Mouse (Mus musculus): ENCODE data around the gene Lag3.
A peak's percentile ranks its signal among the peaks of the same experiment; 100 is the strongest.

Gene Lag3

DNA sequence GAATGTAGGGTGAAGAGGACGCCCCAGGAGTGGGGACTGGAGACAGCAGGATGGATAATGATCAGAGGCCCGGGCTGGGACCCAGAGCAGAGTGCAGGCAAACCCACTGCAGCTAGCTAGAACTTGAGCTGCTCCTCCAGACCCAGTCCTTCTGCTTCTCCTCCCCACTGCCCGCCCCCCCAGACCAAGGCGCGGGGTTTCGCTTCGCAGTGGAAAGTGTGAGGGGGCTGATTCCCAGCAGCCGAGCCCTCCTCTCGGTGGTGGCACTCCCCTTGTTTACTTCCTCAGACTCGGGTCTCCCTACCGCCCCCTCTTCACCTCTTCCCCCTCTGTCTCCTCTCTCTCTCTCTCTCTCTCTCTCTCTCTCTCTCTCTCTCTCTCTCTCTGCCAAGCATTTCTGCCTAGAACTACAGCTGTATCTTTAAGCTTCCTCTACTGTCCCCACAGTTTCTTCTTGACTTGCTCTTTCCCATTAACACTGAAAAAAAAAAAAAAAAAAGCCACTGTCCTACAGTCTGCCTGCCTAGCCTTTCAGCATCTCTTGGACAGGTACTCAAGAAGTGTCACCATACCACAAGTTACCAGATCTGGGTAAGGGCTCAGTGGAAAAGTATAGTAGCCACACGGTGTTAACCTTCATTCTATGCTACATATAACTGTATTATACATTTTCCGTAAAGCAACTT is at the start of gene Lag3:
Gene Lag3, minus strand, starts transcription at position 173 of the 686 bp plus-strand sequence.
- no peak for DNase-seq

DNA sequence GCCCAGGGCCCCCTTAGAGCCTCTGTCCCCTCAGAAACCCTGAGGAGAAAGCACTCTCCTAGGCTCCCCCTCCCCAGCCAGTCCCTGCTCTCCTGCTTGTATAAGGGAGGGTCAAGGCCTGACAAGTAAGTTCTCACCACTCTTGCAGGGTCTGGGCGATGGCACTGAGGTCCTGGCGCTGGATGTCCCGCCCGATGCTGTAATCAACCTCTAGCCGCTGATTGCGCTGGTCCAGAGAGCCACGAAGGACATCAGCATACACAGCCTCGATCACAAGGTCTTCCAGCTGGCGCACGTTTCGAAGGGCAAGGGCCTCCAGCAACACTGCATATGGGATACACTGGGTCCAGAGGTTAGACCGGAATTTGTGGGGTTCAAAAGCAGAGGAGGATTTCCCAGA is 49.5 kb upstream of the Lag3 start:
- no peak for DNase-seq

DNA sequence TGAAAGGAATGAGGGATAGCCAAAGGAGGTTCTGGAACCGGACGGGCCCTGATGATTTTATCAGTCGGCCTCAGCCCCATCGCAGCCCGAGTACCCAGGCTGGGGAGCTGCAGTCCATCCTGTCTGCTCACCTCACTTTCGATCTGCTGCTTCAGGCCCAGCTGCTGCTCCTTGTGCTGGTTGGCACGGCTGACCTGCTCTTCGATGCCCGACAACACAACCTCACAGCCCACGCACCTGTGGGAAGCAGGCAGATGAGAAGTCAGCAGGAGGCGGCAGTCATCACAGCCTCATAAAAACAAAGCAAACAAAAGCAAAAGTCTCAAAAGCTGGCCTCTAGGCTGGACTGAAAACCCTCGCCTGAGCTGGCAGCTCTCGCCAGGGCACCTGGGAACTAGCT is 48.5 kb upstream of the Lag3 start:
- no peak for DNase-seq

DNA sequence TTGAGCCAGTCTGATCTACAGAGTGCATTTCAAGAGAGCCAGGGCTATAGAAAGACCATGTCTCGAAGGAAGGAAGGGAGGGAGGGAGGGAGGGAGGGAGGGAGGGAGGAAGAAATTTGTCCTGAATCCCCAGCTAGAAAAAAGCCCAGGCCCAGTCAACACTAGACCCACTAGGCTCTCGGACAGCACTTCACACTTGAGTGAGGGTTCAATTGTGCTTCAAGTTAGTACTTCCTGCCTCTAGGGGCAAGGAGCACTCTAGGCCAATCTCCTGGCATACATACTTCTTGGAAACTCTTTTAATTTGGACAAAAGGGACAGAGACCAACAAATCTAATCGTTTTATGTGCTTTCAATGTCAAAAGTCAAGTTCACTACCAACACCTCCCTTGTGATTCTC is 46.6 kb upstream of the Lag3 start:
- no peak for DNase-seq

DNA sequence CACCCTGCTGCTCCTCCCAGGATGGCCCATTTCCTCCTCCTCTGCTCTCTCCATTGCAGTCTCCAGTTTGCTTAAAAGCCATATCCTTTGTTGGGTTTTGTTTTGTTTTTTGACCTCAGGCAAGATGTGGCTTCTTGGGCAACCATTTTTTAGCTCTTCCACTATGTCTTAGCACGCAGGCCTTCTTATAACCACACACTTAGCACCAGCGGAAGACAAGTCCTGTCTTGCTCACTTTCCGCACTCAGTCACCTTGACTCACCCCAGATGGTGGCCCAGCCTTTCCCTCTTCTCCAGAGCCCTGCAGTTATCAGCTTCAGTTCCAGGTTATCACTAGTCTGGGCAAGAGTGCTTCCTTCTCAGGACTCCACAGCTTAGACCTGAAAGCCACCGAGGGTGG is 43.7 kb upstream of the Lag3 start:
- no peak for DNase-seq

DNA sequence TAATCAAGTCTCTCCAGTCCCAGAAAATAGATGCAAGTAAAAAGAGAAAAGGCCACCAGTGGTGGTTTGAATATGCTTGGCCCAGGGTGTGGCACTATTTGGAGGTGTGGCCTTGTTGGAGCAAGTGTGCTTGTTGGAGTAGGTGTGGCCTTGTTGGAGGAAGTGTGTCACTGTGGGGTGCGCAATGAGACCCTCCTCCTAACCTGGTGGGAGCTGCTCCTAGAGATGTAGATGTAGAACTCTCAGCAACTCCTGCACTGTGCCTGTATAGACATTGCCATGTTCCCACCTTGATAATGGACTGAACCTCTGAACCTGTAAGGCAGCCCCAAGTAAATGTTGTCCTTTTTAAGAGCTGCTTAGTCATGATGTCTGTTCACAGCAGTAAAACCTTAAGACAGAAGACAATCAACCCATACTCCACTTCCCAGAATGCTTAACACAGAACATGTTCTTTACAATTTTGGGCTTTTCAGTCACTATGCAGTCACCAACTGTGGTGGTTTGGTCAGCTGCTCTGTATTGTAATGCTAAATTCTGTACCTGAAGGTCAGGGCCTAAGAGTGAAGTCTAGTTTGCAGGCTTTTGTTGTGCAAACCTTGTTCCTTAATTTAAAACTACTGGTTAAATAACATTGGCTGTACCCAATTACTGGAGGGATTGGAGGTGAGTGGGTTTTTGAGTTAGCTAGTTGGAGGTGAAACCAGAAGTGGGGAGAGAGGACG is 42.6 kb upstream of the Lag3 start:
- DNase-seq, result no peak

DNA sequence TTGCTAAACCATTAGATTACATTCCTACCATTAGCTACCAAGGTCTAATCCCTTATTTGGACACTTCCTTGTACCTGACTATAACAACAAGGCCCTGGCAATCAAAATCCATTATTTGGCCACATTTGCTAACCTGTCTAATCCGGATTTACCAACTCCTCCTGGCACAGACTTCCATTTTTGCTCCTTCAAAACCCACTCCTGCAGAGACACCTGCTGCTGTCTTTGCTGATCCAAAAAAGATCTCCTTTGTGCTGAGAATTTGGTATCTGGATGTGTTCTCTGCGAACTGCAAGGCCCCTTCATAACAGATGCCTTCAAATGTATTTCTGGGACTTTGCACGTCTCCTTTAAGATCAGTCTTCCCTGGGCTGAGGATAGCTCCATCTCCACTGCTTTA is 32.0 kb upstream of the Lag3 start:
- no peak for DNase-seq

DNA sequence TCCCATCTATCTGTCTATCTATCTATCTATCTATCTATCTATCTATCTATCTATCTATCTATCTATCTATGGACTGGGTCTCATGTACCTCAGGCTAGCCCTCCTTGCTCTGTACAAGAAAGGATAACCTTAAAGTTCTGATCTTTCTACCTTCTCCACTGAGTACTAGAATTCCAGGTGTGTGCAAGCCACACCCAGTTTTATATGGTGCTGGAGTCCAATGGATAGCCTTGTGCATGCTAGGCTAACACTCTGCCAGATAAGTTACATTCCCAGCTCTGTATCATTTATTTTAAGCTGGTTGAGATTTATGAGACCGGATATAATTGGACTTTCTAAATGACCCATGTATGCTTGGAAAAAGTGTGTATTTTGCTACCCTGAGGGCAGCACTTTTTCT is 30.2 kb upstream of the Lag3 start:
- no peak for DNase-seq

DNA sequence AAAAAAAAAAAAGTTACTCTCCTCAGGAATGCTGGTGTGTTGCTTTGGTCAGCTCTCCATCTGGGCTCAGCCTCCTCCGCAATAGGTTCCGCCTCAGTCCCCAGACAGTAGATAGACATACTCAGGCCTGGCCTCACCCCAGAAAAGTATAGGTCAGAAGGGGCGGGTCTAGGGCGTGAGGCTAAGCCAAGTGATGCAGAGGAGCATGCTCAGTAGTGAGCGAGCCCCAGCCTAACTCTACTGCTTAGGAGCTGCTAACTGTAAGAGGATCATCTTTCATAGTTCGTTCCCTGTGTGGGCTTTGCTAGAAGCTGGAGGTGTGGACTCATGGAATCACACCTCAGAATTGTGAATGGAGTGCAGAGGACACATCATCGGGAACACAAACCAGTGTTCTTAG is 27.0 kb upstream of the Lag3 start:
- no peak for DNase-seq

DNA sequence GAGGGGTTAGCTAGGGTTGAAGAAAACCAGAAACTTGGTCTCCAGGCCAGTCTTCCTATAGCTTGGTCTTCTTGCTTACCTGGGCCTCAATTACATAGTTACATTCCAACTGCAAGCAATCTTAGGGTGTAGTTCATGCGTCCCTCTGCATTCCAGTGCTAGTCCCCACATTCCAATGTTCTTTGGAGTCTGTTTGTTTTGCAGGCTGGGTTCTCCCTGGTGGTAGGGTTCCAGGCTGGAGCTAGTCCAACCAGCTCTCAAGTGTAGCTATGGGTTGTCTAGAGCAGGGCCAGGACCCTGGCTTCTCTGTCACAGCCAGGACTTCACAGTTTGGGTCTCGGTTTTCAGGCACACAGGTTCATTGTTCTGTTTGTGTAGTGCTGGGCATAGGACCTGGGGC is 26.0 kb upstream of the Lag3 start:
- no peak for DNase-seq

DNA sequence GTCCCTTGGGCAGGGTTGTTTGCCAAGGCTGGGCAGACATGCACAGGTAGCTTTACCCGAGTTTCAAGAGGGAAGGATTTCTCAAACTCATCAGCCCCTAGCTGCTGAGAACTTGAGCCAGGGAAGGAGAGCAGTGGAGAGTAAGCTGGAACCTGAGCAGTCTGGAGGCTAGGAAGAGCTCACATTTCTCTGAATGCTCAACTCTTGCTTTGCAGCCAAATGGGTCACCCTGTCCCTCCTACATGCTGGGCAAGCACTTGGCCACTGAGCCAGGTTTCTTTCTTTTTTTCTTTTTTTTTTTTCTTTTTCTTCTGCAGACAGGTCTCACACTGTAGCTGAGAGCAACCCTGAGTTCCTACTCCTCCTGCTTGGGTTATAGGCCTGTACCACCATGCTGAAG is 25.2 kb upstream of the Lag3 start:
- no peak for DNase-seq

DNA sequence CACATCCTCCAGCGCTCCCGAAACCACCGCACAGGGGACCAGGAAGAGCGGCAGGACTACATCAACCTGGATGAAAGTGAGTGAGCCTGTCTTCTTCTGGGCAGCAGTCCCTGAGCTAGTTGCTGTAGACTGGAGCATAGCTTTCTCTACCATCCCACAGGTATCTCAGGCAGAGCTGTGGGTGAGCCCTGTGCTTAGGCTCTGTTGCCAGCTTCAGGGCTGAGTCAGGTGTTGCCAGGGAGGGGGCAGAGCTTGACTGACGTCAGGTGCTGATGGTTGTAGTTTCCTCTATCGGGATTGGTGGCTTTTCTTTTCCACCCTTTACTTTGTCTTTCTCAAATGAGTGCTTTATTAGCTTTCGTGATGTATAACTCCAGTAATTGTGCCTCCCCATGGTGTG is 23.2 kb upstream of the Lag3 start:
- DNase-seq, result no peak

DNA sequence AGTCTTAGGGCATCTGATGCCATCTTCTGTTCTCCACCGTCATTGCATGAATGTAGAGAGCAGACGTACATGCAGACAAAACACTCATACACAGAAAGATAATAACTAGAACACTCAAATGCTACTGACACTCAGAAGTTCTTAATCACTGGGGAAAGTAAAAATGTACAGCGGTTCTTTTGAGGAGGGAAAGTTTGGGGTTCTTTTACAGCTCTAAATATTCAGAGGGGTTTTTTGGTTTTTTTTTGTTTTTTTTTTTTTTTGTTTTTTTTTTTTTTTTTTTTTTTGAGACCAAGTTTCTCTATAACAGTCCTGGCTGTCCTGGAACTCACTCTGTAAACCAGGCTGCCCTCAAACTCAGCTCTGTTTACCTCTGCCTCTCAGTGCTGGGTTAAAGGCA is 21.6 kb upstream of the Lag3 start:
- no peak for DNase-seq

DNA sequence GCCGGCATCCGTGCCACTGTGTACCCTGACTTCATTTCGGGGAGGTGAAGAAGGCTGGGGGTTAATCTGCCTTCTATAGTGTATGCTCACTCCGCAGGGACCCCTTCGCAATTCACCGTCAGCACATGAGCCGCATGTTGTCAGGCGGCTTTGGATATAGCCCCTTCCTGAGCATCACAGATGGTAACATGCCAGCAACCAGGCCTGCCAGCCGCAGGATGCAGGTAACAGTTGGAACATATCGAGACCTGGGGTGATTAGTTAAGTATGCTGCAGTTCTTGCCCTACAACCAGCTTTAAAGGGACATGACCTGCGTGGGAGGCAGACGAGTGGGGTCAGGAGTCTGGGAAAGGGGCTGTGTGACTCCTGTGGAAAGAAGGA is 20.8 kb upstream of the Lag3 start:
- DNase-seq, result no peak

DNA sequence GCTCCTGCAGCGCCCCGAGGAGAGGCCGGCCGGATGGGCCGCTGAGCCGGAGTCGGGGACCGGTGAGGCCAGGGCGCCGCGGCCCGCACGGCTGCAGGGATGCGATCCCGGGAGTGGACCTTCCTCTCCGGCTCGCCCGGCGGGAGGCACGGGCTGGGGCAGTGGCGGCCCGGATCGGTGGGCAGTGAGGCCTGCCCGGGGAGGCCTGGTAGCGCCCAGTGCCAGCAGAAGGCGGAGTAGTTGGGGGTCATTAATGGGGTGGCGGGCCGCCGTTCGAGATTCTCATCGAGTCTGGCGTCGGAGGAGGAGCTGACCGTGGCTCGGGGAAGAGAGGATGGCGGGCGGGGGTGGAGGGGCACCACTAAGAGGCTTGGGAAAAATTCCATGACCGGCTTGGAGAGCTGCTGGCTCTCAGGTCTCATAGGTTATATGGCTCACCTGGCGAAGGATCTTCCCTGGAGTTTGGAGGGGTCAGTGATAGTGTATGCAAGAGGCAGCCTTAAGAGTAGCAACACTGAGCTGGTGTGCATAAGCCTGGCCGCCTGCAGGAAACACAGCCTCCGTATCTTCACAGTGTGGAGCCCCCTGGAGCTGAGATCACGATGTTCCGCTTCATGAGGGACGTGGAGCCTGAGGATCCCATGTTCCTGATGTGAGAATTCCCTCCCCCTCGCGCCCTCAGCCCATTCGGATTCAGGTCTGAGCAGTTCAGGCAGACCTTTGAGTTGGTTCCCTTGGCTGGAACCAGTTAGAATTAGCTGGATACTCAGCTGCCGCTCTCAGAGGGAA is 20.2 kb upstream of the Lag3 start:
- DNase-seq, result peak in 1 of 2 experiments; percentile 50

DNA sequence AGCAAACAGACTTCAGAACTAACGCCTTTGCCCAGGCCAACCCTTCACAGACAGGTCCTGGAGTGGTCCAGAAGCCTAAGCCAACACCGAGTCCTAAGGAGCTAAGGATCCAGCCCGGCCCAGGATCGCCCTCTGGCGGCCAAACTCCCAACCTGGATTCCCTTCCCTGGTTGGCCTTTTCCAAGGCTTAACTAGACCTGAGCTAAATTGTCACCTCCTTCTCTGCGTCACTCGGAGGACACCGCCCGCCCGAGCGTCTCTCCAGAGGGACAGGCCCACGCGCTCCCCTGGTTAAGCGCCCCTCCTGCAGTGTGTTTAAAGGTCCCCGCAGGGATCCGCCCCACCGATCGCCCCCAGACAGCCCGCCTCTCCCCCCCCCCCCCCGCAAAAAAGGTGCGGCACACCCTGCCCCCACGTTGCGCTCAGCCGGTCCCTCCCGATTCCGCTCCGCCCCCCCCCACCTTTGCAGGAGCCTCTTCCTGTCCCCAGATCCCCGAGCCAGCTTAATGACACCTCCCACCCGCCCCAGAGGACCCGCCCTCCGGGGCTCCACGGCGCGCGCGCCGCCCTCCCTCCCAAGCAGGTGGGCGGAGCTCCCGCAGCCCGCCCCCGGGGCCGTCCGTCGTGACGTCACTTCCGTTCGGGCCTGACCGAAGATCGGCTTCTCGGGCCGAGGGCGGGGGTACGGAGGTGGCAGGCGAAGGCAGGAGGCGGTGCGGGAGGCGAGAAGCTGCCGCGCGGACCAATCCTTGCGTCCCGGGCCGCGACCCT is 19.4 kb upstream of the Lag3 start, which contains the start of gene Mlf2:
Gene Mlf2, plus strand, starts transcription at position 633 of the 771 bp plus-strand sequence.
- peak; percentile 99 to 100 for DNase-seq

DNA sequence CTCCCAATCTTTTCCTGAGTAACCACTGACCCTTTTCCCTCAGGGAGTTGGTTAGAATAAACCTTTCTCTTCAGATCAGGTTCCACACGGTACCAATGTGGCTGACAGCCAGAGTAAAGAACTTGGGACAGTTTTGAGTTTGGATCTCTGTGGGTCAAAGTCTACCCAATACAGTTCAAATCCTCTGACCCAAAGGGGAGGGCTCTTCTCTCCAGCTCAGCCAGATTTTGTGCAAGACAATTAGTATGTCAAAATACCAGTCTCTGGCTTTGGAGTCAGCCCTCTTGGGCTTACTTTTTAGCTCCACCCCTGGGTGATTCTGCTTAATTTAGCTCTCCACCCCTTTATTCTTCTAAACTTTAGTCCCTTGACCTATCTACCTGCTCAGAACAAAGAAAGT is 18.7 kb upstream of the Lag3 start:
- DNase-seq, result peak; percentile 76 to 88

DNA sequence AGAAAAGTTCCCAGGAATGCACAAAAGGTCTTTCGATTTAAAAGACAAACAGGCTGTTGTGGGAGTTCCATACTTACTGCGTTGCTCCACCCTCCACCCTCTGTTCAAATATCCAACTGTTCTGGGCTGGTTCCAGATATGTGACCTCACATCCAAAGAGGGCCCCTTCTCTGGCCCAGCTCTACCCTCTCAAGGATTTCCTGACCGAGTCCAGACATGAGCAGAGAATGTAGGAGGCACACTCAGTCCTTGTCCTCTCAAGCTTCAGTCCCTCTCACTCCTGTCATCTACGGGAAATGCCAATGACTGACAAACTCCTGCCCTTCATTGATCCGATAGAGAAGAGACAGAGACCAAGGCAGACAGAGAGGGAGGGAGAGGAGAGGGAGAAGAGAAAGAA is 14.4 kb upstream of the Lag3 start:
- no peak for DNase-seq

DNA sequence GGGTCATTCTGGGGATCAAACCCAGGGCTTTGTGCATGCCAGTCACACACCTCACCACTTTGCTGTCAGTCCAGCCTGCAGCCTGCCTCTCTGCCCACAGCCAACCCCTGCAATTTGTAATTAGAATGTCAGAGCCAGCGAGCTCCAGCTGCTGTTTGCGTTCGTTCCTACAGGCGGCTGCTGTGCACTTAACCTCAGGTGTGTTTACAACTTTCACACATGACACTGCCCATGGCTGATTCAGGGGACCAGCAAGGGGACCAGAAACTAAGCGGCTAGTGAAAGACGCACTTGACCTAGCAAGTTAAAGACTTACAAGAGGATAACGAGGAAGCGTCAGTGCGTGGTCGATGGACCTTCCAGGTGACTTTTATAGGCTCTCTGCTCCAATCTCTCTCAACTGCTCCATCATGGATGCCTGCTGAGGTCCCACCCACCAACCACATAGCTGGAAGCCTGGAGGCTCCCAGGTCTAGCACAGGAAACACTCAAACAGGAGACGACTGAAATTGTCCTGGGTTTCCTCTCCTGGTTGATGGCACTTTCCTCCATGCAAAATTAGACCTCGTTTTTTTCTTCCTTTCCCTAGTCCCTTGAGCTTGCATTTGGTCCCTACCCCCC is 13.8 kb upstream of the Lag3 start:
- DNase-seq, result peak in 1 of 2 experiments; percentile 54

DNA sequence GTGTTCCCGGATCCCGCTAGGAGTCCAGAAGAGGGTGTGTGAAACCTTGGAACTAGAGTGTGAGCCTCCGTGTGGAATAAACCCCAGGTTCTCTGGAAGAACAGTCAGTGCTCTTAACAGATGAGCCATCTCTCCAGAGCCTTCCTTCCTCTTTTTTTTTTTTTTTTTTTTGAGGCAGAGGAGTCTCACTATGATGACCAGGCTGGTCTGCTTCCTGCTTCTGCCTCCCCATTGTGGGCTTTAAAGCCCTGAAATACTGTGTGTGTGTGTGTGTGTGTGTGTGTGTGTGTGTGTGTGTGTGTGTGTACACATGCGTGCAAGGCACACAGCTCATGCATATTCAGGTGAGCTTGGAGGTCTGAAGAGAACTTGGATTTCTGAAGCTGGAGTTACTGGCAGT is 10.0 kb upstream of the Lag3 start:
- DNase-seq, result no peak

DNA sequence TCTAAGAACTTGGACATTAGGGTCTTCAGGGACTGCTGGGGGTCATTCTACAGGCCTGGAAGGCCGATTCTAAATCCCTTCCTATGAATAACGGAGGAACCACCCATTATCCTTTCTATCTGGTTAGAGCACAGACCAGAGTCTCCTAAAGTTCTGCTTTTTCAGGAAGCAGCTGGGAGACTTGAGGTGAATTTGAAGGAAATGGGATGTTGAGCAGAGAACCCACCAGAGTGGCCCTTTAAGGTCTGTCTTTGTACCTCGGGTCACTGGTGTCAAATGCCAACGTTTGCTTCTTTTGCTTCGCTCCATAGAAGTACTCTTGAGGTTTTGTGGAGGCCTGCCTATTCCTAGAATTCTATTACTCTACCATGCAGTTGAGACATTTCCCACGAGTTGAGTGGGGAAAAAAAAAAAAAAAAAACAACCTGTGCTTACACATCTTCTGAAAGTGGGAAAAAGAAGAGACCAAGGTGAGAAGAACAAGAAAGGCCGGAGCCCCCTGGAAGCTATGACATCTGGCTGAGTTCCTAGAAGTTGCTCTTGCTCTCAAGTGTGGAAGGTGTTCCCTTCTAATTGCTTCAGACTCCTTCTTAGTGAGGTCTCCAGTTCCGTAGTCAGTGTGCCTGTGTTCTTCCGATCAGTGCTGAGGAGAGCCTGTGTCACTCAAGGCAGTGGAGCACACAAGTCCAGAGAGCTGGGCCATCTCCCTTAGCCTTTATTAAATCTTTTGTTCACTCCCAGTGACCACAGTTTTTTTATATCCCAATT is 9.0 kb upstream of the Lag3 start:
- DNase-seq, result no peak
